ENCODE assay signal across 13 mouse cellular contexts in genomic region chr12:51001096-51001495, GRCm38 (mm10).
DNase-seq lines count a peak whose midpoint lies in the region; ATAC-seq lines count a peak whose summit lies in the region.
"Had no signal": no experiment of that assay in that cellular context is flagged by ENCODE, and none has a peak within 500 bp of the region (broad histone marks: within the 10 kb centered on the region; RNA-seq: fewer than 3 reads in every experiment).

No protein-coding gene starts in this region.

- no peak overlapping the region for H3K4me3 ChIP-seq in midbrain, embryonic 10.5 days
- H3K4me3 ChIP-seq in midbrain, embryonic 11.5 days (ENCODE audit: low read depth, low read length) = no peak overlapping the region
- H3K4me3 ChIP-seq in forebrain, embryonic 16.5 days (replicated peaks; ENCODE audit: low read length) = peak overlapping the region; percentile 12
- no peak overlapping the region for H3K4me3 ChIP-seq in stomach, embryonic 15.5 days (replicated peaks)
- H3K4me3 ChIP-seq in heart, embryonic 12.5 days = no peak overlapping the region
- H3K4me3 ChIP-seq: gastrocnemius, adult 2 months; intestine, embryonic 15.5 days had no signal

- H3K27ac ChIP-seq in midbrain, embryonic 10.5 days (replicated peaks) = 0 out of 2 replicates have a peak overlapping the region, but pooled peaks have one; percentile 24
- no peak overlapping the region for H3K27ac ChIP-seq in midbrain, embryonic 11.5 days (ENCODE audit: low read depth, low read length)
- H3K27ac ChIP-seq in forebrain, embryonic 16.5 days (ENCODE audit: low read length) = peak overlapping the region; percentile 98
- H3K27ac ChIP-seq in stomach, embryonic 15.5 days = peak overlapping the region; percentile 1; the same call in 1 of the 2 replicates
- H3K27ac ChIP-seq in heart, embryonic 12.5 days (ENCODE audit: poor library complexity, severe bottlenecking) = no peak overlapping the region
- H3K27ac ChIP-seq: gastrocnemius, adult 2 months; intestine, embryonic 15.5 days; limb, embryonic 15.5 days had no signal

- H3K9ac ChIP-seq in midbrain, embryonic 11.5 days (ENCODE audit: low read length) = no peak overlapping the region
- peak overlapping the region; percentile 42 for H3K9ac ChIP-seq in forebrain, embryonic 16.5 days (replicated peaks; ENCODE audit: low read depth, low read length)
- H3K9ac ChIP-seq in stomach, embryonic 15.5 days = no peak overlapping the region
- no peak overlapping the region for H3K9ac ChIP-seq in heart, embryonic 12.5 days
- H3K9ac ChIP-seq: intestine, embryonic 15.5 days; limb, embryonic 15.5 days had no signal

- WGBS in midbrain, embryonic 10.5 days = 63% methylated on average over 4 of the region's 4 CpGs
- 55% methylated on average over 4 of the region's 4 CpGs for WGBS in midbrain, embryonic 11.5 days
- WGBS in forebrain, embryonic 16.5 days = 8% methylated on average over 4 of the region's 4 CpGs
- WGBS in stomach, embryonic 15.5 days = 38% methylated on average over 4 of the region's 4 CpGs
- 69% methylated on average over 4 of the region's 4 CpGs for WGBS in heart, embryonic 12.5 days

- ATAC-seq in midbrain, embryonic 11.5 days (ENCODE audit: low FRiP score) = no peak
- no peak for ATAC-seq in forebrain, embryonic 16.5 days
- no peak for ATAC-seq in stomach, embryonic 15.5 days (ENCODE audit: insufficient read depth, low FRiP score, low read depth)
- ATAC-seq in heart, embryonic 12.5 days (ENCODE audit: insufficient number of reproducible peaks, low FRiP score) = no peak
- ATAC-seq: intestine, embryonic 15.5 days; Patski had no signal

- peaks cover 40% of the 10 kb centered on the region for H3K4me1 ChIP-seq in midbrain, embryonic 10.5 days
- H3K4me1 ChIP-seq in midbrain, embryonic 11.5 days (ENCODE audit: control insufficient read depth, insufficient read depth, low read length) = peaks cover 12% of the 10 kb centered on the region
- H3K4me1 ChIP-seq in forebrain, embryonic 16.5 days (replicated peaks; ENCODE audit: control insufficient read depth, insufficient read depth, low read length) = peaks cover 56% of the 10 kb centered on the region
- peaks cover 7% of the 10 kb centered on the region; the same call in 1 of the 2 replicates for H3K4me1 ChIP-seq in stomach, embryonic 15.5 days
- no peaks in the 10 kb centered on the region for H3K4me1 ChIP-seq in heart, embryonic 12.5 days (replicated peaks)
- H3K4me1 ChIP-seq: intestine, embryonic 15.5 days had no signal

- H3K27me3 ChIP-seq in midbrain, embryonic 10.5 days (ENCODE audit: low read depth, poor library complexity, severe bottlenecking) = peaks cover 64% of the 10 kb centered on the region
- H3K27me3 ChIP-seq in midbrain, embryonic 11.5 days (ENCODE audit: control insufficient read depth, insufficient read depth, low read length) = peaks cover 17% of the 10 kb centered on the region
- H3K27me3 ChIP-seq in forebrain, embryonic 16.5 days (replicated peaks; ENCODE audit: control insufficient read depth, insufficient read depth, low read length) = no peaks in the 10 kb centered on the region
- H3K27me3 ChIP-seq in stomach, embryonic 15.5 days (replicated peaks) = no peaks in the 10 kb centered on the region
- H3K27me3 ChIP-seq in heart, embryonic 12.5 days (replicated peaks) = no peaks in the 10 kb centered on the region
- H3K27me3 ChIP-seq: intestine, embryonic 15.5 days; limb, embryonic 15.5 days had no signal

- H3K4me2 ChIP-seq in midbrain, embryonic 11.5 days = no peak overlapping the region
- peak overlapping the region; percentile 39 for H3K4me2 ChIP-seq in forebrain, embryonic 16.5 days (ENCODE audit: low read length)
- H3K4me2 ChIP-seq in stomach, embryonic 15.5 days = no peak overlapping the region
- no peak overlapping the region for H3K4me2 ChIP-seq in heart, embryonic 12.5 days
- H3K4me2 ChIP-seq: intestine, embryonic 15.5 days had no signal

- DNase-seq in midbrain, embryonic 10.5 days (ENCODE audit: low spot score) = no peak
- no peak for DNase-seq in midbrain, embryonic 11.5 days (ENCODE audit: low spot score, missing footprints)
- DNase-seq in lung, postnatal 10 days = peak; percentile 16
- no peak for DNase-seq in adrenal gland, adult 8-10 months
- no peak for DNase-seq in ovary, adult 18-20 months (ENCODE audit: low spot score)
- DNase-seq: adrenal gland, postnatal 10 days; gastrocnemius, adult 2 months had no signal

- H3K9me3 ChIP-seq in midbrain, embryonic 10.5 days (replicated peaks) = no peaks in the 10 kb centered on the region
- H3K9me3 ChIP-seq in midbrain, embryonic 11.5 days (ENCODE audit: control insufficient read depth, low read length) = no peaks in the 10 kb centered on the region
- no peaks in the 10 kb centered on the region for H3K9me3 ChIP-seq in forebrain, embryonic 16.5 days (ENCODE audit: control insufficient read depth, low read length)
- no peaks in the 10 kb centered on the region for H3K9me3 ChIP-seq in stomach, embryonic 15.5 days
- H3K9me3 ChIP-seq in heart, embryonic 12.5 days (replicated peaks) = no peaks in the 10 kb centered on the region
- H3K9me3 ChIP-seq: intestine, embryonic 15.5 days; limb, embryonic 15.5 days had no signal

- no peaks in the 10 kb centered on the region for H3K36me3 ChIP-seq in midbrain, embryonic 10.5 days
- no peaks in the 10 kb centered on the region for H3K36me3 ChIP-seq in midbrain, embryonic 11.5 days (ENCODE audit: control insufficient read depth, insufficient read depth, low read length)
- no peaks in the 10 kb centered on the region for H3K36me3 ChIP-seq in forebrain, embryonic 16.5 days (ENCODE audit: control insufficient read depth, insufficient read depth)
- no peaks in the 10 kb centered on the region for H3K36me3 ChIP-seq in stomach, embryonic 15.5 days
- no peaks in the 10 kb centered on the region for H3K36me3 ChIP-seq in heart, embryonic 12.5 days
- H3K36me3 ChIP-seq: intestine, embryonic 15.5 days; limb, embryonic 15.5 days had no signal

Comparison
In these comparisons a context has a peak if more than half of its experiments do, and no peak if none do; other contexts are left out.
1. H3K27ac ChIP-seq: peak in midbrain, embryonic 10.5 days (single experiment), forebrain, embryonic 16.5 days (single experiment) and stomach, embryonic 15.5 days (single experiment); none in midbrain, embryonic 11.5 days (single experiment) and heart, embryonic 12.5 days (single experiment).